Mouse (Mus musculus): Measurements from ENCODE around the gene Tcp11. TPM values are rescaled to one million over a fixed set of nuclear protein-coding genes. Genes with fewer than 3 reads are reported as not detected.

Gene Tcp11
- total RNA-seq, 2 experiments from 2014 or later, result 0.74 to 0.84 TPM

DNA sequence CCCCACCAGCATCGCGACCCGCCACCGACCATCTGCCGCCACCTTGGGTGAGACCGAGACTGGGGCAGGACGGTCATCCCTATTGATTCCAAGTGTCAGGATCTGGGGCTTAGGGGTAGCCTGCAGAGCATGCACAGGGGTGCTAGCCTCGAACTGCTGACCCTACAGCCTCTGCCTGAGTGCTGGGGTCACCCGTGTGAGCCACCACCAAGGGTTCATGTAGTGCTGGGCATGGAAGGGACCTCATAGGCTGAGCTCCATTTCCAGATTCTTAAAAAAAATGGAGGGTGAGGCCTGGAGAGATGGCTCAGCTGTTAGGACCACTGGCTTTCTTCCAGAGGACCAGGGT is 352 bp upstream of the Tcp11 start:
- TF ChIP-seq CTCF (conservative IDR thresholded peaks at IDR 0.05), result no peak
- H3K27ac ChIP-seq, result no peak overlapping the region
- DNase-seq (ENCODE audit: low spot score in 2 of 2), result no peak
- H3K4me3 ChIP-seq, result no peak overlapping the region

DNA sequence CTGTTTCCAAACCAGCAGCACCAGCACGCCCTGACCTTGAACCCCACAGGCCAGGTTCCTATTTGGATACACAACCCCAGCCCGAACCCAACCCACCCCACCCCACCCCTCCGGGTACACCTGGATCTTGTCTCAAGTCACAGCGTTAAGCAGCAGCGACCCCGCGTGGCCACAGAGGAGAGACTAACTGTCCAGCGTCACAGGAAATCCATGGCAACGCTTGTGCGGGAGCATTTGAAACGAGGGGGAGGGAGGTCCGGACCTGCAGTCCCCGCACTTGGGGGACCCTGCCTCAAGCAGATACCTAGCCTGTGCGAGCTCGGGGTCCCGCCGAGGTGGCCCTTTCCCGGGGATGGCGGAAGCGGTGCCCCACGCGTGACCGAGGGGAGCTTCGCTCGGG is 821 bp downstream of the Tcp11 start:
- peak; percentile 75 to 81 for DNase-seq (ENCODE audit: low spot score in 2 of 2)

DNA sequence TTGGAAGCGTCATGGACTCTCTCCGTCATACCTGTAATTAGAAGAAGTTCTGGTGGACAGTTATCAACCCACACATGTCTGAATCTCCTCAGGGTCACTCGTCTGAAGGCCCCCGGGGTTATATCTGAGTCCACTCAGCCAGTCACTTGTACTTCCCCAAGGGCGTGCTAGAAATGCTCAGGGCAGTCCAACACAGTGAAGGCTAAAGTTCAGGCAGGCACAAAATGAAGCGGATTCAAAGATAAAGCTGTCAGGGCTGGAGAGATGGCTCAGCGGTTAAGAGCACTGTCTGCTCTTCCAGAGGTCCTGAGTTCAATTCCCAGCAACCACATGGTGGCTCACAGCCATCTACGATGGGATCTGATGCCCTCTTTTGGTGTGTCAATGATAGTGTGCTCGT is 2.4 kb downstream of the Tcp11 start:
- no peak for TF ChIP-seq CTCF (conservative IDR thresholded peaks at IDR 0.05)
- no peak overlapping the region for H3K4me3 ChIP-seq
- DNase-seq (ENCODE audit: low spot score in 2 of 2), result no peak
- H3K27ac ChIP-seq, result no peak overlapping the region

More for the DNA sequence above, 821 bp downstream of the Tcp11 start:
- peak; percentile 83 for TF ChIP-seq CTCF (conservative IDR thresholded peaks at IDR 0.05)
- H3K4me3 ChIP-seq, result peak overlapping the region; percentile 76
- no peak overlapping the region; the same call in 1 of the 2 replicates for H3K27ac ChIP-seq

DNA sequence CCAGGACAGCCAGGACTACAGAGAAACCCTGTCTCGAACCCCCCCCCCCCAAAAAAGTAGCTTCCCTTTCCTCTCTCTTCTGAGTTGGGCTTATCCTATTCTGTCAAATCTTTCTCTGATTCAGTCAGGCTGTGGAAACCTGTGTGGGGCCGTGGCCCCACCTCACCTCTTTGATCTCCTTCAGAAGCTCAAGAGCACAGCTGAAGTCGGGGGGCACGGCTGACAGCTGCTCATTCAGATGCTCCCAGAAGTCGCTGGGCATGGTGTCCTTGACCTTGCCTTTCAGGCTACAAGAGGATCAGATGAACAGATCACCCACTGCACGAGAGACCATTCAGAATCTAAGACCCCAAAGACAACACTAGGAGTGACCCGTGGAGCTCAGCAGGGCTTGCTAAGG is 6.0 kb downstream of the Tcp11 start:
- no peak for TF ChIP-seq CTCF (conservative IDR thresholded peaks at IDR 0.05)
- DNase-seq (ENCODE audit: low spot score in 2 of 2), result no peak
- Histone ChIP-seq H3K4me3 (no peak overlapping the region), H3K27ac (no peak overlapping the region)

DNA sequence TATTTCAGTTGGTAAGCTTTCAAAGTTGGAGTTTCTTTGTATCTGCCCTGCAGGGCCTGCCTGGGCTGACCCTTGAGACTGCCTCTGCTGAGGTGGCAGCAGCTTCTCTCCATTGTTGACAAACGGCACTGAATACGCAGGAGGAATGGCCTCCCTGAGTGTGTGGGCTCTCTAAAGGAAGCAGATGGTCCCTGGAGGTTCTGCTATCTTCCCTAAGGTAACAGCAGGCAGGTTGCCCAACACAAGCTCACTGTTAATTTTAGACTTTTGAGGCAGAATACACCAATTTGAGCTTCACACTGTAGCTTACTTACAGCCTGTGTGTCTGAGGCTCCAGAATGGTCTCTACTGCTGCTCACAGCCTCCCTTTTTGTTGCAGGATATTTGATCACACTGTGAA is 7.7 kb downstream of the Tcp11 start:
- no peak for TF ChIP-seq CTCF (conservative IDR thresholded peaks at IDR 0.05)
- Histone ChIP-seq H3K27ac (no peak overlapping the region), H3K4me3 (no peak overlapping the region)
- no peak for DNase-seq (ENCODE audit: low spot score in 2 of 2)

DNA sequence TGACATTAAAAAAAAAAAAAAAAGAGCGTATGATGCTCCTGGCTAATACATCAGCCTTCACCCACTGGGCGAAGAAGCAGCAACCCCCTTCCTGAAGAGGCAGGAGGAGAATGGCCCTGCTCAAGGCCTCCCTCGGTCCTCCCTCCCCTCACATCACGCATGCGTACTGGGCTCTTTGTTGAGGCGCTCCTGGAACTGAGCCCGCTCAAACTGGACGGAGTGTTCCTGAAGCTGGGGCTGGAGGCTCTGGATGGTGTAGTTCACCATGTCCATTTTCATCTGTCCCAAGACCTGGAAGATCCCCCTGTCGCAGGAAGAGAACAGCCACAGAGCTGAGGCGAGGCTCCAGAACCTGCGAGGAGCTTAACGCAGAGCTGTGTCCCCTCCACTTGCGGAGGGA is 10.2 kb downstream of the Tcp11 start:
- TF ChIP-seq CTCF (conservative IDR thresholded peaks at IDR 0.05), result no peak
- Histone ChIP-seq H3K4me3 (no peak overlapping the region), H3K27ac (no peak overlapping the region)
- no peak for DNase-seq (ENCODE audit: low spot score in 2 of 2)

DNA sequence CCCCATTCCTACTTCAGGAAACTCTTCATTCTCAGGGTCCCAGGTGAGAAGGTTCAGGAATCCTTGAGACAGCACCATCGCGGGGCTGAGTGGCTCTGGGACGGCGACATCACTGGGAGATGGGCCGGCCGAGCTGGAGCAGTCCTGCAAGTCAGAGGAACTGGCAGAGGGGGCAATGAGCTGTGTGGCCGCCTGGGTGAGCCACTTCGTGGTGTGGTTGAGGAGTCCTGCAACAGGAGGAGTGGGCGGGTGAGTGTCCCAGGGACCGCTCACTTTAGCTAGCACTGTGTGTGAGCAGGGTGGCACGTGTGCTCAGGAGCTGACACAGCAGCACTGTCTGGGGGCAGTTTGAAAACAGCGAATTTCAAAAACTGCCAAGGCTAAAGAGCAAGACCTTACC is 11.0 kb downstream of the Tcp11 start:
- DNase-seq (ENCODE audit: low spot score in 2 of 2), result no peak
- no peak overlapping the region for H3K27ac ChIP-seq
- no peak overlapping the region for H3K4me3 ChIP-seq
- TF ChIP-seq CTCF (conservative IDR thresholded peaks at IDR 0.05), result no peak

DNA sequence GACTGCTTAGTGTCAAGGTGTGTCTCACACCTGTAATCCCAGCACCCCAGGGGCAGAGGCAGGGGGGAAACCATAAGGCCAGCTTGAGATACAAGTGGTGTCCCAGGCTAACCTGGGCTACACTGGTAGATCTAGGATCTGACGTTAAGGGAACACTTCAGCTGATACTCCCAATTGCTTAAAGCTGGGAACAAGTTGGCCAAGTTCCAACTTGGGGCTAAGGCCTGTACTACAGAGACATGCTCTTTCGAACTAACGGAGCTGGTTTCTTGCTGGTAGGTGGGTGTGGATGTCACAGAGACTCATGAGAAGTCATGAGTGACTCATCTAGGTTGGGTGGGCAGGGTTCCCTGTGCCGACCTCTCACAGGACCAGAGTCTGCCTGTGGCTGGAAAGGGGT is 13.1 kb downstream of the Tcp11 start:
- no peak for TF ChIP-seq CTCF (conservative IDR thresholded peaks at IDR 0.05)
- no peak for DNase-seq (ENCODE audit: low spot score in 2 of 2)
- H3K4me3 ChIP-seq, result no peak overlapping the region
- no peak overlapping the region for H3K27ac ChIP-seq

DNA sequence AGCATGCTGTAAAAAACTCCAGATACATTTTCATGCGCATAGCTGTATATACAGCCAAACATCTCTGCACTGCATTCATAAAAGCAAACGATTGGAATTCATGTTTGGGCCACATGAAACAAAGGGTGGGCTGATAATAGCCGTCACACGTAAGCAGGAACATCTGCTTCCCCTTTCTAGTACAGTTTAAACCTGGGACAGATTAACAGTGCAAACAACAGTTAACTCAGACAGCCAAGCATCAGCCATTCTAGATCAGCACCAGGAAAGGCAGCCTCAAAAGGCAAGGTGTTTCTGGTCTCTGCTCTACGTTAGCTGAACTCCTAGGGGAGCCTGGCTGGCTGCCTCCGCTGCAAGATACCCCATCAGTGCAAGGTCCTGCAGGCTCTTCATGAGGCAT is 17.3 kb downstream of the Tcp11 start:
- no peak for DNase-seq (ENCODE audit: low spot score in 2 of 2)
- Histone ChIP-seq H3K27ac (no peak overlapping the region), H3K4me3 (no peak overlapping the region)
- no peak for TF ChIP-seq CTCF (conservative IDR thresholded peaks at IDR 0.05)

DNA sequence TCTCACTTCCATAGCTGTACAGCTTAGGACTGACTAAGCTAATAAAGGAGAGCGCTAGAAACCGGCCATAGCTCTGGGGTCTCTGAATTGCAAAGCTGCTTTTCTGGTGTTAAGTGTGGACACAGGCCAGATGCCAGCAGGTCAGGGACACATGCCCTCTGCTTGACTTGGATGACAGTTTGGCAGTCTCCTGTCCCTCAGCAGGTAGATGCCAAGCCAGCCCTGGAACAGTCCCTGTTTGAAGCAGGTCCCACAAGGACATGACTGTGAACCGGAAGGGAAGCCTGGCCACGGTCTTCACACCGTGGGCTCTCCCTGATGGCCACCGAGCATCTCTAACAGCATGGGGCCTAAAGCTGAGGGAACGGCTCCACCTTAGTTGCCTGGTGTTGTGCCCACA is 17.7 kb downstream of the Tcp11 start:
- DNase-seq (ENCODE audit: low spot score in 2 of 2), result no peak
- Histone ChIP-seq H3K4me3 (no peak overlapping the region), H3K27ac (no peak overlapping the region)
- no peak for TF ChIP-seq CTCF (conservative IDR thresholded peaks at IDR 0.05)

DNA sequence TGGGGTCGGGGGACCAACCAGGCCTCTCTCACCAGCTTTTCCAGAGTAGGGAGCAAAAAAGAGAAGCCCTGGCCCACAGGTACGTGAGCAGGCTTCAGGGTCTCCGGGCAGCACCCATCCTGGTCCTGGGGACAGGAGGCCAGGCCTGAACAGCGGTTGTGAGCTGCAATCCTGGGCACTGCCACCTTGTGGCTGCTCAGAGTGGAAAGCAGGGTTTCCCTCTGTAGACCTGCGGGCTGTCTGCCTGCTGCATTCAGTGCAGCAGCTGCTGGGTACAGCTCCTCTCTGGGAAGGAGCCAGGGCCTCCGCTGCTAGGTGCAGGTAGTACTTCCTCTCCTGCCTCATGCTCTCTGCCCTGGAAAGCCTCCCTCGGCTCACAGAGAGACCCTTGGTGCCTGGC is 19.0 kb downstream of the Tcp11 start:
- peak; percentile 84 for TF ChIP-seq CTCF (conservative IDR thresholded peaks at IDR 0.05)
- H3K4me3 ChIP-seq, result no peak overlapping the region

DNA sequence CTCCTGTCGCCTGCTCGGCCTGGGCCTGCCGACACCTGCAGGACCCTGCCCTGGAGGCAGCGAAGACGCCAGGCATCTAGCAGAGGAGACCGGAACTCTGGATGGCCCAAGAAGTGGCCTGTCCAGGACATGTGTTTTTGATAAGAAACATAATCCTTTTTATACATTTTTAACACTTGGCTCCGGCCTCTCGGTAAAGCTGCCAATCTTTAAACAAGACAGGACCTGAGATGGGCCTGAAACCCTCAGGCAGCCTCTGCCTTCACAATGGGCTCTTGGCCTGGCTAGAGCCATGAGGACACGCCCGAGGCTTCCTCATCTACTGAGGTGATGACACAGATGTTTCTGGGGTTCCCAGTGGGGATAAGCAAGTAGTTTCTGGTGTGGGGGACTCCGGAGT is 19.8 kb downstream of the Tcp11 start:
- H3K27ac ChIP-seq, result no peak overlapping the region
- H3K4me3 ChIP-seq, result no peak overlapping the region
- DNase-seq (ENCODE audit: low spot score in 2 of 2), result no peak
- no peak for TF ChIP-seq CTCF (conservative IDR thresholded peaks at IDR 0.05)

More for the DNA sequence above, 19.0 kb downstream of the Tcp11 start:
- peak in 1 of 2 experiments; percentile 54 for DNase-seq (ENCODE audit: low spot score in 2 of 2)
- peak overlapping the region; percentile 25; the same call in 1 of the 2 replicates for H3K27ac ChIP-seq

DNA sequence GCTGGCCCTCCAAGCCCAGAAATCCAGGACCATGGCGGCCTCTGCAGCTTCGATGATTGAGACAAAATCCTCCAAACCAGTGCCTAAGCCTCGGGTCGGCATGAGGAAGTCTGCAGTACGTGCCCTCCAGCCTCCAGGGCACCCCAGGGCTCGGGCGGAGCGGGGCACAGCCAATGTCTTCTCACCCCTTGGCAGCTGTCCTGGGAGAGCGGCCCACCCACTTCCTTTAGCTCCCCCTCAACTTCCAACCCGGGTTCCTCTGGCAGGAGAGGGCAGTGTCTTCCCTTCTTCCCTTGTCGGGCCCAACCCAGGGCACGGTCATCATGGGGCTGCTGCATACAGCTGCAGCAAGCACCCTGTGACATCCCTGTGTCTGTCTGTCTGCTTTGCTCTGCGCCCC is 22.1 kb downstream of the Tcp11 start:
- Histone ChIP-seq H3K27ac (no peak overlapping the region), H3K4me3 (no peak overlapping the region)
- DNase-seq (ENCODE audit: low spot score in 2 of 2), result no peak
- TF ChIP-seq CTCF (conservative IDR thresholded peaks at IDR 0.05), result no peak

DNA sequence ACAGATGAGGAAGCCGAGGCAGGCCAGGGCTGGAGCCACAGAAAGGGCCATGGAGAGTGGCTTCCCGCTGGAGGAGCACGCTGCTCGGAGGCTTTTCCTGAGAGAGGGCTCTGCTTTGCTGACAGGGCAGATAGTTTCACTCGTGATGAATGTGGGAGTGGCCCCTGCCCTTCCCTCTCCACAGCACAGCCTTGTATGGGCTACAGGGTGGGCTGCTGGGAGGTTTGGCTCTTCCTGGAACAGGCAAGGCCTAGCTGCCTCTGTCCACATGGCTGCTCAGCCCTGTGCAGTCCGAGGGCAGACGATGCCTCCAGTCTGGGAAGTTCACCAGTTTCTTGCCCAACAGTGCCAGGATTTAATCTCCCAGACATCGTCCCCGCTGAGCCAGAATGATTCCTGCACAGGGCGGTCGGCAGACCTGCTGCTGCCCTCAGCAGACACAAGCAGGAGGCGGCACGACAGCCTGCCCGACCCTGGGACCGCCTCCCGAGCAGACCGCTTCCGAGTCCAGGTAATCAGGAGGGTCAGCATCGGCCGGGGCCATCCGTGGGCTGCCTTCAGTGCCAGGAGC is 28.1 kb downstream of the Tcp11 start:
- no peak overlapping the region for H3K27ac ChIP-seq
- DNase-seq (ENCODE audit: low spot score in 2 of 2), result no peak
- no peak for TF ChIP-seq CTCF (conservative IDR thresholded peaks at IDR 0.05)
- H3K4me3 ChIP-seq, result no peak overlapping the region

DNA sequence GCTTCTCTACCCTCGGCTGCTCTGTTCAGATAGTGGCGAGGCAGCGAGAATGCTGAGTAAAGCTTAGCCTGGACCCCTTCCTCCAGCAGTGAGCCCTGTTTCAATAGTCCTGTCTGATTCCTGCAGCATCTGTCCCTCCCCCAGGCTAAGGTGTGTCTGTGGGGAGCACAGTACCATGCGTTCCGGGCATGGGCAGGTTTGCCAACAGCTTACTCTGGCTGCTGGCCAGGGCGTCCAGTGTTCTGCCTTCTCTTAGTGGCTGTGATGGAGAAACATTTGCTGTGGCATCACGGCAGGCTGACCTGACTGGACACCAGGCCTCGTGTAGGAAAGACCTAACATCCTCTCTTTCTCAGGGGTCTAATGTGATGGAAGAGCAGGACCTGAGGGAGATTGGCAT is 30.2 kb downstream of the Tcp11 start:
- no peak for TF ChIP-seq CTCF (conservative IDR thresholded peaks at IDR 0.05)
- H3K4me3 ChIP-seq, result no peak overlapping the region
- H3K27ac ChIP-seq, result no peak overlapping the region
- no peak for DNase-seq (ENCODE audit: low spot score in 2 of 2)
